Mouse (Mus musculus): ENCODE data around the gene Tsen2. TPM values are rescaled to one million over a fixed set of nuclear protein-coding genes. Genes with fewer than 3 reads are reported as not detected.

Gene Tsen2
- polyA plus RNA-seq, 1 experiment, result 5.8 TPM

DNA sequence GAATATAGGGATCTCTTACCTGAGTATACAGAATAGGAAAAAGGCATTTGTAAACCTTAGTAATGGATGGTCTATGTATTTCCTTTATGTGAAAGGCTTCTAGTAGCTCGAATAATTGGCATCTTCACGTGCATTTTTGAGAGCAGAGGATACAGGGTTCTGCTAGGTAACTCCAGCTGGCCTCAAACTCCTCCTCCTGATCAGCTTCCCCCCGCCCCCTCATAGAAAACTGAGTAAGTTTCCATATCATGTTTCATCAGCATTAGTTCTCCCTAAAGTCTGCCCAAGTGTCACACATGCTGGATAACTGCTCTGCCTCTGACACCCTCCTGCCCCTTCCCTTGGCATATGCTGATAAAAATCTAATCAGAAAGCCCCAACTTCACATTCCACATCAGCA lies 36.3 kb downstream of the Tsen2 start:
- no peak for TF ChIP-seq GATA1 (IDR thresholded peaks at IDR 0.05; ENCODE audit: low read length)

DNA sequence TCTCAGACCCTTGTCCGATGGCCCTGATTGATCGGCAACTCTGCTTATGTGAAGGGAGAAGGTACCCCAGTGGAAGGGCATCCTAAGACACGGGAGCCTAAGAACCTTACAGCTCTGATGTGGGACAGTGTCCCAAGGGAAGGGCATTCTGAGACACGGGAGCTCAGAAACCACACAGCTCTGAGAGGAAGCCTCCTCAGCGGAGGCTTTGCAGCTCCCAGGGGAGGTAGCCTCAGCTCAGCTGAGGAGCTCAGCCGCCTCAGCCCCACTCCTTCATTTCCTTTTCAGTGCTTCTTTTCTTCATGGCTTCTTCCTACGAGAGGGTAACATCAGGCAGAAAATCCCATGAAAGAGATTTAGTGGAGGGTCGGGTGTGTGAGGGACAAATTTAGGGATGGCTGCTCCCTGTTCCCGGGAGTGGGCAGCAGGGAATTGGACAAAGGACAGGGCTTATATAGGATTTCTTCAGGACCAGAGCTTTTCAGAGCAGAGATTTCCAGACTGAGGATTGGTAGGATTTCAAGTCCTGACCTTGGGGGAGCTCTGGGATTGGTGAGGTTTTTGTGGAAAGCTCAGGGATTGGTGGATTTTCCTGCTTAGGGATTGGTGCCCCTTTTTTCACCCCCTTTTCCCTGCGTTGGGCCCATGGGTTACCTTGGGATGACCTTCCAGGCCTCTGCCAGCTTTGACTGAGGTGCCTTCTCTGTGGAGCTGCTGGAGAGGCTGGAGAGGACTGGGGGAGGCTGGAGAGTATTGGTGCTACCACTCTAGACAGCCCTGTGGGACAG lies 38.1 kb downstream of the Tsen2 start:
- TF ChIP-seq GATA1 (IDR thresholded peaks at IDR 0.05; ENCODE audit: low read length), result no peak

DNA sequence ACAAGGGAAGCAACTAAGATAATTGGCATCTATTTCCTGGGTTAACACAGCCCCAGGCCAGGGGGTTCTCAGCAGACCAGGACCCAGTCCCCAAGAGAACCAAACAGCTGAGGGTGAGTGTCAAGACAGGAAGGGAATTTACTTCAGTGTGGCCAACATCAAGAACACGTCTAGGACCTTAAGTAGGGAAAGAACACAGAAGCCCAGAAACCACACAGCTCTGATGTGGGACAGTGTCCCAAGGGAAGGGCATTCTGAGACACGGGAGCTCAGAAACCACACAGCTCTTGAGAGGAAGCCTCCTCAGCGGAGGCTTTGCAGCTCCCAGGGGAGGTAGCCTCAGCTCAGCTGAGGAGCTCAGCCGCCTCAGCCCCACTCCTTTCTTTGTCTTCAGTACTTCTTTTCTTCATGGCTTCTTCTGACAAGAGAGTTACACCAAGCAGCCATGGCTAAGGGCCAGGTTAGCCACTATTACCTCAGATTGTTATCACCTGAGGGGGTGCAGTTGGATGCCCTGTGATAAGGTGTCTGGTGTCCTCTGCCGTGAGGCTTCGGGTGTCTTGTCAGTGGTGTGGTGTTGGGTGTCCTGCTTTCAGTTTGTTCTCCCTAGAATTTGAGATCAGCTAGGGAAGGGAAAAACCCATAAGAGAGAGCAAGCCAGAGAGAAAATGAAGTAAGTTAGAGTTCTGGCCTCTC lies 39.1 kb downstream of the Tsen2 start:
- TF ChIP-seq GATA1 (IDR thresholded peaks at IDR 0.05; ENCODE audit: low read length), result no peak

DNA sequence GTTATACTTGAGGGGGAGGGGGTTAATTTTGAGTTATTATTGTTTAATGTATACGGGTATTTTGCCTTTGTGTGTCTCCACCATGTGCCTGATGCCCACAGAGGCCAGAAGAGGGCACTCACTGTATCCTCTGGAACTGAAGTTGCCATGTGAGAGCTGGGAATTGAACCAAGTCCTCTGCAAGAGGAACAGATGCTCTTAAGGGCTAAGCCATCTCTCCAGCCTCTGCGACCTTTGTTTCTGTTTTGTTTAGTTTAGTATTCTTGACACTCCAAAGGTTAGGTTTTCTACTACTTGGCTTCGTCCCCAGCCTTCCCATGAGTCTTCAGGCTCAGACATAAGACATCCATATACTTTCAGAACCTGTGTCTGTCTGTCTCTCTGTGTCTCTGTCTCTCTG lies 39.7 kb downstream of the Tsen2 start:
- no peak for TF ChIP-seq GATA1 (IDR thresholded peaks at IDR 0.05; ENCODE audit: low read length)

DNA sequence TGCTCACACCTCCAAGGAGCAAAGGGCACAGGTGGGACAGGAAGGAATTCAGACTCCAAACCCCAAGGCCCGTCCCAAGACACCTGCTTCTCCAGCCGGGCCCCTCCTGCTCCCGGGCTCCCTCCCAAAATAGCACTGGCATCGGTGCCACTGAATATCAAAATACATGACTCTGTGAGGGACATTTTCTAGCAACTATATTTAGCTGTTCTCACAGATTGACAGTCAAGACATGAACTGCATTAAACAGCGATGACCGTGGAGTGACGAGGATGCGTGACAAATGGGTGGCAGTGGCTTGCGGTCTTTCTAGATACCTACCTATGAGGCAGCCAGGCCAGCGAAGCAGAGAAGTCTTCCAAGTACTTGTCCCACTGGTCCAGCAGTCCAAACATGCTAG lies 41.9 kb downstream of the Tsen2 start:
- no peak for TF ChIP-seq GATA1 (IDR thresholded peaks at IDR 0.05; ENCODE audit: low read length)

DNA sequence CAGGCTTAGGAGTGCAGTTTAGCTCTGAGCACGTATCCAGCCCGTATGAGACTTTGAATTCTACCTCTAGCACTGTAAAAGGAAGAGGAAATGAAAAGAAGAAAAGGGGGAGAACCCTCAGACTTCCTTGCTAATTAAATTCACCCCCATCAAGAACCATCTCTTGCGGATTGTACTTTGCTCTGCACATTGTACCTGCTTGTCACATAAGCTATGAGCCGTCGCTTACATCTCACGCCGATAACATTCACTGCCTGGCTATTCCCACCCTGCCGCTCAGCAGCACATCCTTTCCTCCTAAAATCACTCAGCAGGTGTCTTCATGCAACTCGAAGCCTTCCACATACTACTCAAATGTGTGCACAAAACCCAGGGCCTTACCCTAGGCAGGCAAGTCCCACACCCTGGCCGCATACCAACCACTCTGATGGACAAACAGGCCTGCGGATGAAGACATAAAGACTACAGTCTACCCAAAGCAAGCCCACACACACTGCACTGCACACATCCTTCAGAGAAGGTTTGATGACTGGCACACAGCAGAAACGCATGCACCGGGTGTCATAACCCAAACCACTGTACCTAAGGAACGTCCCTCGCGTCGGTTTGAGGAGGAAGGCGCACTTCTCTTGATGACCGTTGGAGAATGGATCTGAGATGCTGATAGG lies 47.4 kb downstream of the Tsen2 start:
- TF ChIP-seq GATA1 (IDR thresholded peaks at IDR 0.05; ENCODE audit: low read length), result no peak

DNA sequence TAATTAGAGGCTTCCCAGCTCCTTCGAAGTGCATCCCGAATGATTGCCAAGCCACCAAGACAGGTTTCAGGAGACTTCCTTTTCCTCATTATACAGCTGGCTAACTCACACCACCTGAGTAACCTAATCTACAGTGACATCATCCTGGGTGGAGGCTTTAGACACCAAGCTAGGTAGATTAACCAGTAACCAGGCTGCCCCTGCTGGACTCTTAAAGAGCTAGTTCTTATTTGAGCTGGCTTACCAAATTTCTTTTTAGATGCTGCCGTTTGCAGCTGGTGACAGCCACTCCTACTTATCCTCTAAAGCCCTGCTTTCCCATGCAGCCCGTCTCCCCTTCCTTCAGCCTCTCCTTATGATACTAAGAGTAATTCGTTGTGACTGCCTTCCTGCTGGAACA lies 48.0 kb downstream of the Tsen2 start, which contains the start of gene Mkrn2os:
TSS of gene Mkrn2os (minus strand) at position 119 of the 400 bp plus-strand sequence.
- TF ChIP-seq GATA1 (IDR thresholded peaks at IDR 0.05; ENCODE audit: low read length), result no peak

DNA sequence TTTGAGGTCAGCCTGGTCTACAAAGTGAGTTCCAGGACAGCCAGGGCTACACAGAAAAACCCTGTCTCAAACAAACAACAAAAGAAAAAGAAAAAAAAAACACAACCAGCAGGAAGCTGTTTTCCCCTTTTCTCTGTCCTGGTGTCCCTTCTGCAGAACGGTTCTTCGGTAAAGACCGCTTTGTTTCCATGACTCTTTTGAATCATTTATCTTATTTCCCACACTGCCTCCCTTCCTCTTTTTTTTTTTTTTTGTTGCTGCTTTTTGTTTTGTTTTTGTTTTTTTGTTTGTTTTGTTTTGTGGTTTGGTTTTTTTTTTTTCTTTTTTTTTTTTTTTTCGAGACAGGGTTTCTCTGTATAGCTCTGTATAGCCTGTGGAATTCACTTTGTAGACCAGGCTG lies 48.8 kb downstream of the Tsen2 start:
- no peak for TF ChIP-seq GATA1 (IDR thresholded peaks at IDR 0.05; ENCODE audit: low read length)

DNA sequence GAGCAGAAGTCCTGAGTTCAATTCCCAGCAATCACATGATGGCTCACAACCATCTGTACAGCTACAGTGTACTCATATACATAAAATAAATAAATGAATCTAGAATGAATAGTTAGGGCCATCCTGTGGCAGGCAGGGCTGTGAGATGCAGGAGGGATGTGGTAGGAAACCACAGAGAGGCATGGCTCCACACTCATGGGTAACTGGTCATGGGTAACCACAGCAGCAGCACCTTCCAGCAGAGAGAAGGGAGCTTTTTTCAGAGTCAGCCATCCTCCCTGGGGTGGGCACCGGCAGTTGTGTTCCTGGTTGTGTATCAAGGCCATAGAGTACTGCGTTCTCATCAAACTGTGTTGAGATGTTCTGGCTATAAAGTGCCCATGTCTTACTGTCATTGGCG lies 50.0 kb downstream of the Tsen2 start:
- TF ChIP-seq GATA1 (IDR thresholded peaks at IDR 0.05; ENCODE audit: low read length), result no peak

DNA sequence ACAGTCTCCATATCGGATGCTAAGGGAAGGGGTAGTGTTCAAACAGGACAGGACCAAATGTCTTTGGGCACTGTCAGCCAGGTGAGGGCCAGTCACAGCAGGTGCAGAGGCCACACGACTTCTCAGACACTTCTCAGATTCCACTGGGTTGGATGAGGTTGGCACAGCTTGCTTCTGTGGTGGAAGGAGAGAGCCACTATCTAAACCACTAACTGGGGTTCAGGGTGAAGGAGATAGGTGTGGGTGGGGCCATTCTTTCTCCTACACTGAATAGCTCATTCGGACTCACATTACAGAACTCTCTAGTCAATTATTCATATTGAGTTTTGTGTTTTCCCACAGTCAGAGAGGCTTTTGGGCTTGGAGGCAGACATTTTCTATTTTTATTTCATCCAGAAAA lies 51.2 kb downstream of the Tsen2 start:
- no peak for TF ChIP-seq GATA1 (IDR thresholded peaks at IDR 0.05; ENCODE audit: low read length)

DNA sequence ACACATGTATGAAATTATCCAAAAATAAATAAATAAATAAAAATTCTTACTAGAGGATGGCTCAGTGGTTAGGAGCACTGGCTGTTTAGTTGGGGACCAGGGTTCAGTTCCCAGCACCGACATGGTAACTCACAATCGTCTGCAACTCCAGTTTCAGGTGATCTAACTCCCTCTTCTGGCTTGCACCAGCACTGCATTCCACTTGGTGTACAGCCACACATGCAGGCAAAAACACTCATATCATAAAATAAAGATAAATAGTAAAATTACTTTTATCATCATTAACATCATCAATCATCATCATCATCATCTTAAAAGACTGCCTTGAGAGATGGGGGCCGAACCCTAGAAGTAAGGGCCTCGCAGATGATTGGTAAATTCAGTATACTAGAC lies 56.9 kb downstream of the Tsen2 start:
- no peak for TF ChIP-seq GATA1 (IDR thresholded peaks at IDR 0.05; ENCODE audit: low read length)

DNA sequence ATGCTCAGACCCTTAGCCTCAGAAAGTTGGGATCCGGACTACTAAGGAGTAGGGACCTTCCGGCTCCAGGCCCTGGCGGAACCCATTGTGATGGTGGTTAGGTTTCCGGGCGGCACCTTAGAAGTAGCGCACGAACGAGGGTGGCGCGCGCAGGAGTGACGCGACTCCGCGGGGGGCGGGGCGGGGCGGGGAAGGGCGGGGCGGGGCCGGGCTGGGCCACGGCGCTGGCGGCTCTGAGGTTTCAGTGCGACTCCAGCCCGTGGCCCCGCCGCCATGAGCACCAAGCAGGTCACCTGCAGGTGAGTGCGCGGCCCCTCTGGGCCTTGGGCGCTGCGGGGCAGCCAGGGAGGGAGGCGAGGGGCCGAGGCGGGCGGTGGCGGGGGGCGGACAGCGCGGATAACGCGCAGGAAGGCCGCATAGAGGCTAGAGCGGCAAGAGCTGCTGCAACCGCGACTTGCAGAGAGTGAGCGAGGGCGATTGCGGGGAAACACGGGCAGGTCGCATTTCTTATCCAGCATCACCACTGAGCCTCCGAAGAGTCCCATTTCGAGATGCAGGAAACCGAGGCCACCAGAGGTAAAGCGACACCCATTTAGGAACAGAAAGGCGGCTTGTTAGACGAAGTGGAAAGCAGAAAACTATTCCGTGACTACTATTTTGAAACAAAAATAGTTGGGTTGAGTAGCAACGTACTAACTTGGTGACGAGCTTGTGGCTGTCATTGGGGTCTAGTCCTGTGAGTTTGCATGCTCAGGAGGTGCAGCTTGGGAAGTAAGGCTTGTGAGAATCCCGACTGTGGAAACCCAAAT lies 57.5 kb downstream of the Tsen2 start, which contains the start of gene Mkrn2:
TSS of gene Mkrn2 (plus strand) at position 188 of the 809 bp plus-strand sequence.
- no peak for TF ChIP-seq GATA1 (IDR thresholded peaks at IDR 0.05; ENCODE audit: low read length)

DNA sequence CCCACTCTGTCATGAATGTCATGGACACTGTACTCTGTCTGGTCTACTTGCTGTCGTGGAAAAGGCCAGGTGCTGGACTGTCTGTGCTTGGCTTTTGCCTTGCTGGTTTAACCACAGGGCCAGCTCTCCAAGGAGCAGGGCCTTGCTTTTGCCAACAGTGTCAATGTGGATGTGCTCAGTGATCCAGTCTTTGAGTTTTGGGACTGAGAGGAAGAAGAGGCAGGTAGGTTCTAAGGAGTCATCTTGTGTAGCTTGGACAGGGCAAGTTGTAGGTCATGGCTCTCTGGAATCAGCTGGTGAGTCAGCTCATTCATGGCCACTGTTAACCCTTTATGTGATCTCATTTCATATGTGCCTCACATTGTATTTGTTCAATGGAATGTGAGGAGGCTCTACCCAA lies 62.0 kb downstream of the Tsen2 start:
- no peak for TF ChIP-seq GATA1 (IDR thresholded peaks at IDR 0.05; ENCODE audit: low read length)

DNA sequence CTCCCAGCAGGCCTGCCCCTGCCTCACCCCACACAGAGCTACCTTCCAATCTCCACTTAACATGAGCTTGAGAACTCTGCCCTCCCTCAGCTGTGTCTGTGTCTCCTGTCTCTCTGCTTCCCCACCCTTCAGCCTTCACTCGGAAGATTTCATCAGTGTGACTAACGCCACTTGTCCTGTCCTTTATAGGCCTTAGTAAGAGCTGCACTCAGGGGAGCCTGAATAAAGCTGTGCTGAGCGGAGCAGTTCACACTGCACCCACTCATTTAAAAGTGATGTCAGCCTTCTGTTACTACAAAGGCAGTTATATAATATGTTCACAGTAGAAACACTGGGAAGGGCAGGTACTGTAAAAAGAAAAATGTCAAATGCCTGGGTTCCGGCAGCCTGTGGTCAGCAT lies 63.0 kb downstream of the Tsen2 start:
- TF ChIP-seq GATA1 (IDR thresholded peaks at IDR 0.05; ENCODE audit: low read length), result no peak

DNA sequence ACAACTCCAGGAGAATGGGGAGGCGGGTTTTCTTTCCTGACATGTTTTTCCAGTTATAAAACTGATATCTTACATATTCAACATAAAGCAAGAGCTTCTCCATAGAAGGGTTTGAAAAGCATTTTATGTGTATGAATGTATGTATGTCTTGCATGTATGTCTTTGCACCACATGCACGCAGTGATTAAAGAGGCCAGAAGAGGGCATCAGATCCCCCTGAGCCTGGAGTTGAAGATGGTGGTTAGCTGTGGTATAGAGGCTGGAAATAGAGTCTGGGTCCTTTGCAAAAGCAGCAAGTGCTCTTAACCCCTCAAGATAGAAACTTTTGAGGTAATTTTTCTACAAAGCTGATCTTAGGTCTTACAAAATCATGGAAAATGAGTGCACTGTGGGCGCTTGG lies 64.7 kb downstream of the Tsen2 start:
- no peak for TF ChIP-seq GATA1 (IDR thresholded peaks at IDR 0.05; ENCODE audit: low read length)

DNA sequence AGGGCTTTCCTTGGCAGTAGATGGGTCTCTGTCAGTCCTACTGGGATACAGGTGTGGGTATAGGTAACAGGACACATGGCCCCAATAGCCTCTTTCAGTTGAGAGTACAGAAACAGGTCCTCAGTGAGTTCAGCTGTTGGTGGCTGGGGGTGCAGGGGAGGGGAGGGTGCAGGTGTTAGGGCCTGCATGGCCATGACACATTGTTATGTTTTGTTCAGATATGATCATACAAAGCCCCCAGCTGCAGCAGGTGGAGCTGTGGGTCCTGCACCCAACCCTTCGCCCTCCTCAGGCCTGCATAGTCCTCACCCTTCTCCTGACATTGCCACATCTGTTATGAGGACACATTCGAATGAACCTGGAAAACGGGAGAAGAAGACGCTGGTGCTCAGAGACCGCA lies 65.8 kb downstream of the Tsen2 start:
- TF ChIP-seq GATA1 (IDR thresholded peaks at IDR 0.05; ENCODE audit: low read length), result no peak
